Mouse (Mus musculus) heart, adult 2 months (tissue): ENCODE data around the gene Gm17409. TPM values are rescaled to one million over a fixed set of nuclear protein-coding genes. Genes with fewer than 3 reads are reported as not detected.

ENCODE experiments used
- DNase-seq, 2 experiments: peaks; one replicate each; pipeline ENCODE4 v3.0.0; 2021
- H3K27ac ChIP-seq: fragments of 200-600 bp; 2 replicates; pipeline ENCODE4 v1.8.1; 2022
- H3K27me3 ChIP-seq: fragments of 200-500 bp; 2 replicates; pipeline ENCODE4 v1.6.1; 2012; ENCODE audit warnings: mild to moderate bottlenecking, low read length, inconsistent platforms, mixed read lengths; ENCODE audit not compliant: control insufficient read depth, insufficient read depth
- H3K36me3 ChIP-seq: fragments of 200-500 bp; 2 replicates; pipeline ENCODE4 v1.6.1; 2012; ENCODE audit warnings: low read length, inconsistent platforms; ENCODE audit not compliant: control insufficient read depth, insufficient read depth
- H3K4me1 ChIP-seq: fragments of 200-500 bp; 2 replicates; pipeline ENCODE4 v1.6.1; 2011; ENCODE audit warnings: low read length; ENCODE audit not compliant: control insufficient read depth, insufficient read depth
- H3K4me3 ChIP-seq: fragments of 200-600 bp; 2 replicates; pipeline ENCODE4 v1.8.1; 2022
- H3K79me2 ChIP-seq: fragments of 200-500 bp; replicated peaks from 2 replicates; pipeline ENCODE4 v1.6.1; 2012; ENCODE audit warnings: mild to moderate bottlenecking, inconsistent platforms, low read length, moderate library complexity, mixed read lengths; ENCODE audit not compliant: control insufficient read depth, insufficient read depth
- H3K9ac ChIP-seq: fragments of 200-500 bp; 2 replicates; pipeline ENCODE4 v1.6.1; 2012; ENCODE audit warnings: low read depth, mild to moderate bottlenecking, control low read depth, inconsistent platforms, low read length, mixed read lengths
- CTCF ChIP-seq: fragments of 200-600 bp; IDR thresholded peaks from 2 replicates; pipeline ENCODE4 v1.8.1; 2022; ENCODE audit warnings: antibody characterized with exemption, mild to moderate bottlenecking, moderate library complexity
- EP300 ChIP-seq: fragments of 200-500 bp; IDR thresholded peaks from 2 replicates; pipeline ENCODE4 v1.6.1; 2011; ENCODE audit warnings: low read depth, low read length, control low read depth; ENCODE audit not compliant: insufficient read depth
- POLR2A ChIP-seq: fragments of 200-500 bp; IDR thresholded peaks from 2 replicates; pipeline ENCODE4 v1.6.1; 2011; ENCODE audit warnings: mild to moderate bottlenecking, low read depth, low read length, control low read depth; ENCODE audit not compliant: insufficient read depth
- WGBS: fragments of 180-500 bp; shearing (Covaris S2); methylation state at CpG from one replicate; pipeline ENCODE4 v1.1.7; 2018; 5-methylcytosine and 5-hydroxymethylcytosine counted together
- intact Hi-C: fragments of 180-260 bp; cut with DNase I; formaldehyde crosslinking; loops from one replicate; pipeline ENCODE4 v1.15.1; 2025
- polyA plus RNA-seq: library from polyadenylated mRNA; depleted of rRNA; stranded (reverse); fragments of >200 nt; gene quantifications from 2 replicates; pipeline ENCODE4 v1.2.3, GENCODE M21; 2012
- total RNA-seq, 2 experiments: library from RNA; stranded (reverse); gene quantifications; 2 replicates each; pipeline ENCODE4 v1.2.3; 2021

The Gm17409 gene
- total and polyA plus RNA-seq, 3 experiments, result not detected

- no peaks in the 10 kb centered on the region for H3K79me2 ChIP-seq
- no peak overlapping the region for H3K4me3 ChIP-seq
- peak; percentile 43 for TF ChIP-seq CTCF
- TF ChIP-seq POLR2A, result no peak
- no peak for DNase-seq
- 0 out of 2 replicates have a peak, but pooled peaks cover 1% of the 10 kb centered on the region for H3K4me1 ChIP-seq
- no peak overlapping the region for H3K27ac ChIP-seq
- H3K9ac ChIP-seq, result no peak overlapping the region
- H3K36me3 ChIP-seq, result no peaks in the 10 kb centered on the region
- H3K27me3 ChIP-seq, result no peaks in the 10 kb centered on the region
- 97% methylated on average over 5 of the region's 5 CpGs for WGBS
- intact Hi-C loops, result no loop called here
Observed at GRCm38 (mm10) chr2:58457488-58457865, 12.4 kb upstream of the Gm17409 start.

GRCm38 (mm10) chr2:58458820-58459371 is 11.0 kb upstream of the Gm17409 start:
- no peak for DNase-seq
- H3K36me3 ChIP-seq, result no peaks in the 10 kb centered on the region

GRCm38 (mm10) chr2:58470290-58470689 is 374 bp downstream of the Gm17409 start:
- WGBS, result 90% methylated on average over 7 of the region's 7 CpGs
- intact Hi-C loops, result no loop called here
- Histone ChIP-seq H3K9ac (no peak overlapping the region), H3K4me1 (no peaks in the 10 kb centered on the region), H3K27ac (no peak overlapping the region), H3K36me3 (peaks cover 6% of the 10 kb centered on the region), H3K4me3 (no peak overlapping the region), H3K27me3 (no peaks in the 10 kb centered on the region), H3K79me2 (no peaks in the 10 kb centered on the region)
- TF ChIP-seq CTCF (no peak), EP300 (no peak), POLR2A (no peak)
- no peak for DNase-seq

More at GRCm38 (mm10) chr2:58458820-58459371, 11.0 kb upstream of the Gm17409 start:
- Histone ChIP-seq H3K4me1 (0 out of 2 replicates have a peak, but pooled peaks cover 1% of the 10 kb centered on the region), H3K27ac (no peak overlapping the region), H3K27me3 (no peaks in the 10 kb centered on the region), H3K79me2 (no peaks in the 10 kb centered on the region), H3K4me3 (no peak overlapping the region), H3K9ac (no peak overlapping the region)
- intact Hi-C loops, result loop anchor here (2.0 kb wide), 1 partner anchor 430 kb away; no protein-coding TSS in a partner anchor
- 88% methylated on average over 14 of the region's 14 CpGs for WGBS
- no peak for TF ChIP-seq EP300
- TF ChIP-seq CTCF, result peak; percentile 66

- no peak for TF ChIP-seq EP300
- TF ChIP-seq POLR2A, result no peak
- TF ChIP-seq CTCF, result no peak
- intact Hi-C loops, result no loop called here
- H3K36me3 ChIP-seq, result peaks cover 2% of the 10 kb centered on the region
- no peaks in the 10 kb centered on the region for H3K4me1 ChIP-seq
- no peak for DNase-seq
- H3K79me2 ChIP-seq, result no peaks in the 10 kb centered on the region
- H3K27me3 ChIP-seq, result no peaks in the 10 kb centered on the region
- 96% methylated on average over 8 of the region's 8 CpGs for WGBS
- no peak overlapping the region for H3K9ac ChIP-seq
- no peak overlapping the region for H3K27ac ChIP-seq
- no peak overlapping the region for H3K4me3 ChIP-seq
Observed at GRCm38 (mm10) chr2:58475578-58475977, 5.7 kb downstream of the Gm17409 start.

GRCm38 (mm10) chr2:58476956-58477715 is 7.2 kb downstream of the Gm17409 start:
- Histone ChIP-seq H3K27ac (no peak overlapping the region), H3K4me1 (0 out of 2 replicates have a peak, but pooled peaks cover 3% of the 10 kb centered on the region), H3K9ac (no peak overlapping the region), H3K27me3 (no peaks in the 10 kb centered on the region), H3K4me3 (no peak overlapping the region), H3K36me3 (no peaks in the 10 kb centered on the region), H3K79me2 (no peaks in the 10 kb centered on the region)
- WGBS, result 40% methylated on average over 12 of the region's 12 CpGs
- intact Hi-C loops, result loop anchor here (1.0 to 2.0 kb wide), 4 partner anchors 90 to 191 kb away; partner anchors contain the start of genes Acvr1 and Upp2
- DNase-seq, result peak; percentile 78 to 85
- TF ChIP-seq EP300 (0 out of 2 replicates have a peak, but pooled peaks have one; percentile 64), POLR2A (no peak), CTCF (peak; percentile 90)

GRCm38 (mm10) chr2:58478144-58478543 is 8.2 kb downstream of the Gm17409 start:
- H3K36me3 ChIP-seq, result no peaks in the 10 kb centered on the region
- H3K79me2 ChIP-seq, result no peaks in the 10 kb centered on the region
- H3K27me3 ChIP-seq, result no peaks in the 10 kb centered on the region
- H3K4me3 ChIP-seq, result no peak overlapping the region
- no peak for TF ChIP-seq CTCF
- no peak for TF ChIP-seq EP300
- TF ChIP-seq POLR2A, result no peak
- no peak overlapping the region for H3K9ac ChIP-seq
- H3K27ac ChIP-seq, result no peak overlapping the region
- H3K4me1 ChIP-seq, result 0 out of 2 replicates have a peak, but pooled peaks cover 3% of the 10 kb centered on the region
- intact Hi-C loops, result no loop called here
- WGBS, result 93% methylated on average over 4 of the region's 4 CpGs
- no peak for DNase-seq
